Mouse (Mus musculus): ENCODE results near the gene Gm37240. TPM values are rescaled to one million over a fixed set of nuclear protein-coding genes. Genes with fewer than 3 reads are reported as not detected.

Gm37240 gene
- polyA plus RNA-seq, 1 experiment, result not detected

GRCm38 (mm10) chr3:84952585-84953187 is 934.6 kb downstream of the Gm37240 start:
- TF ChIP-seq GATA1 (IDR thresholded peaks at IDR 0.05; ENCODE audit: low read length), result no peak

GRCm38 (mm10) chr3:84952135-84952534 is 935.2 kb downstream of the Gm37240 start:
- no peak for TF ChIP-seq GATA1 (IDR thresholded peaks at IDR 0.05; ENCODE audit: low read length)

- TF ChIP-seq GATA1 (IDR thresholded peaks at IDR 0.05; ENCODE audit: low read length), result no peak
Observed at GRCm38 (mm10) chr3:84951698-84952097, 935.6 kb downstream of the Gm37240 start.

GRCm38 (mm10) chr3:84949387-84949786 is 937.9 kb downstream of the Gm37240 start:
- TF ChIP-seq GATA1 (IDR thresholded peaks at IDR 0.05; ENCODE audit: low read length), result no peak

- no peak for TF ChIP-seq GATA1 (IDR thresholded peaks at IDR 0.05; ENCODE audit: low read length)
Observed at GRCm38 (mm10) chr3:84946381-84946780, 940.9 kb downstream of the Gm37240 start.

GRCm38 (mm10) chr3:84944933-84945332 is 942.4 kb downstream of the Gm37240 start:
- TF ChIP-seq GATA1 (IDR thresholded peaks at IDR 0.05; ENCODE audit: low read length), result peak; percentile 43

- TF ChIP-seq GATA1 (IDR thresholded peaks at IDR 0.05; ENCODE audit: low read length), result no peak
Observed at GRCm38 (mm10) chr3:84937360-84938355, 949.7 kb downstream of the Gm37240 start.

- no peak for TF ChIP-seq GATA1 (IDR thresholded peaks at IDR 0.05; ENCODE audit: low read length)
Observed at GRCm38 (mm10) chr3:84936956-84937355, 950.4 kb downstream of the Gm37240 start.

- TF ChIP-seq GATA1 (IDR thresholded peaks at IDR 0.05; ENCODE audit: low read length), result no peak
Observed at GRCm38 (mm10) chr3:84936252-84936651, 951.1 kb downstream of the Gm37240 start.

GRCm38 (mm10) chr3:84935729-84936128 is 951.6 kb downstream of the Gm37240 start:
- TF ChIP-seq GATA1 (IDR thresholded peaks at IDR 0.05; ENCODE audit: low read length), result no peak

GRCm38 (mm10) chr3:84930683-84931082 is 956.6 kb downstream of the Gm37240 start:
- TF ChIP-seq GATA1 (IDR thresholded peaks at IDR 0.05; ENCODE audit: low read length), result no peak

- TF ChIP-seq GATA1 (IDR thresholded peaks at IDR 0.05; ENCODE audit: low read length), result no peak
Observed at GRCm38 (mm10) chr3:84929171-84929570, 958.1 kb downstream of the Gm37240 start.

GRCm38 (mm10) chr3:84927901-84928300 is 959.4 kb downstream of the Gm37240 start:
- no peak for TF ChIP-seq GATA1 (IDR thresholded peaks at IDR 0.05; ENCODE audit: low read length)

GRCm38 (mm10) chr3:84927168-84927794 is 960.0 kb downstream of the Gm37240 start:
- no peak for TF ChIP-seq GATA1 (IDR thresholded peaks at IDR 0.05; ENCODE audit: low read length)

- TF ChIP-seq GATA1 (IDR thresholded peaks at IDR 0.05; ENCODE audit: low read length), result no peak
Observed at GRCm38 (mm10) chr3:84926140-84926539, 961.2 kb downstream of the Gm37240 start.

GRCm38 (mm10) chr3:84925229-84925628 is 962.1 kb downstream of the Gm37240 start:
- no peak for TF ChIP-seq GATA1 (IDR thresholded peaks at IDR 0.05; ENCODE audit: low read length)

Data from G1E-ER4 (cell line).